Mouse (Mus musculus) forebrain, postnatal 0 days (tissue): Measurements from ENCODE around the gene Pik3ca. TPM values are rescaled to one million over a fixed set of nuclear protein-coding genes. Genes with fewer than 3 reads are reported as not detected.
A peak's percentile ranks its signal among the peaks of the same experiment; 100 is the strongest.

Experiments
- ATAC-seq: fragments of 200-750 bp; cut with Nextera tagmentation; 2 replicates; pipeline ENCODE4 v1.8.0; 2017; ENCODE audit warnings: mild to moderate bottlenecking, moderate library complexity
- DNase-seq: peaks from one replicate; pipeline ENCODE4 v3.0.0-alpha.2; 2015
- H3K27ac ChIP-seq: fragments of 300-500 bp; sonication (generic); 2 replicates; pipeline ENCODE4 v1.5.1; 2014; ENCODE audit warnings: low read depth, mild to moderate bottlenecking, antibody characterized with exemption, low read length, moderate library complexity, mixed read lengths
- H3K27me3 ChIP-seq: fragments of 300-500 bp; sonication (generic); 2 replicates; pipeline ENCODE4 v1.6.1; 2014; ENCODE audit warnings: mild to moderate bottlenecking, low read length, mixed read lengths; ENCODE audit not compliant: insufficient read depth
- H3K36me3 ChIP-seq: fragments of 300-500 bp; sonication (generic); 2 replicates; pipeline ENCODE4 v1.6.1; 2014; ENCODE audit warnings: mild to moderate bottlenecking, moderate library complexity; ENCODE audit not compliant: insufficient read depth
- H3K4me1 ChIP-seq: fragments of 300-500 bp; sonication (generic); 2 replicates; pipeline ENCODE4 v1.6.1; 2014; ENCODE audit warnings: antibody characterized with exemption; ENCODE audit not compliant: insufficient read depth
- H3K4me2 ChIP-seq: fragments of 300-500 bp; sonication (generic); 2 replicates; pipeline ENCODE4 v1.6.1; 2014; ENCODE audit warnings: low read depth, mild to moderate bottlenecking, moderate library complexity
- H3K4me3 ChIP-seq: fragments of 300-500 bp; sonication (generic); 2 replicates; pipeline ENCODE4 v1.5.1; 2014; ENCODE audit warnings: low read depth, low read length, mixed read lengths
- H3K9ac ChIP-seq: fragments of 300-500 bp; sonication (generic); 2 replicates; pipeline ENCODE4 v1.6.1; 2014; ENCODE audit warnings: mild to moderate bottlenecking
- H3K9me3 ChIP-seq: fragments of 300-500 bp; sonication (generic); 2 replicates; pipeline ENCODE4 v1.6.1; 2016; ENCODE audit warnings: low read length
- CTCF ChIP-seq: sonication (generic); IDR thresholded peaks from 2 replicates; pipeline ENCODE4 v1.5.1; 2016; ENCODE audit warnings: antibody characterized with exemption, control low read depth, low read depth
- WGBS: fragments of 180-500 bp; shearing (Covaris S2); extraction: QIAGEN DNeasy Blood & Tissue Kit; methylation state at CpG from one replicate; pipeline ENCODE4 v1.1.7; 2014; 5-methylcytosine and 5-hydroxymethylcytosine counted together
- polyA plus RNA-seq: library from polyadenylated mRNA; unstranded; fragments of >200 nt; fragmentation: Nextera tagmentation; extraction: Ambion mirVana; gene quantifications from 2 replicates; pipeline ENCODE4 v1.2.1, GENCODE M21; 2015
- total RNA-seq: library from RNA; depleted of rRNA; stranded (reverse); fragments of >200 nt; gene quantifications from 2 replicates; pipeline ENCODE4 v1.2.3, GENCODE M21; 2014

The Pik3ca gene
- total and polyA plus RNA-seq, 2 experiments from 2014 or later, result 8.0 to 55.4 TPM

DNA sequence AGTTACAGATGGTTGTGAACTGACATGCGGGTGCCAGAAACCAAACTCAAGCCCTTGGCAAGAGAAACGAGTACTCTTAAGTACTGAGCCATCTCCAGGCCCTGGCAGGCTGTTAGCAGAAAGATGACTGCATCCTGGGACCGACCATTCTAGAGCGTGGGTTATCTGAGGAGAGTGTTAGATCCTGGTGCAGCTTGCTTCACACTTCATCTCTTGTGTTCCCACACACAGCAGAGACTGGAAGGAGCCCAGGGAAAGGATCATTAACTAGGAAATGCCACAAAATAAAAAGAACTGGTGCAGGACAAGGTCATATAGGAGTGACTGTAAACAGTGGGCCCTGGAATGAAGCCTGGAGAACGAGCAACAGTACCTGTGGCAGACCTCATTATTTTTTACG, 73.6 kb downstream of the Pik3ca start:
- TF ChIP-seq CTCF, result no peak
- no peaks in the 10 kb centered on the region for H3K9me3 ChIP-seq
- no peaks in the 10 kb centered on the region for H3K4me1 ChIP-seq
- ATAC-seq, result peak; percentile 43
- H3K4me3 ChIP-seq, result no peak overlapping the region
- no peak overlapping the region for H3K27ac ChIP-seq
- no peaks in the 10 kb centered on the region for H3K27me3 ChIP-seq
- no peak overlapping the region for H3K4me2 ChIP-seq
- no peaks in the 10 kb centered on the region for H3K36me3 ChIP-seq
- no peak overlapping the region for H3K9ac ChIP-seq
- WGBS, result 71% methylated on average over 6 of the region's 6 CpGs
- no peak for DNase-seq

DNA sequence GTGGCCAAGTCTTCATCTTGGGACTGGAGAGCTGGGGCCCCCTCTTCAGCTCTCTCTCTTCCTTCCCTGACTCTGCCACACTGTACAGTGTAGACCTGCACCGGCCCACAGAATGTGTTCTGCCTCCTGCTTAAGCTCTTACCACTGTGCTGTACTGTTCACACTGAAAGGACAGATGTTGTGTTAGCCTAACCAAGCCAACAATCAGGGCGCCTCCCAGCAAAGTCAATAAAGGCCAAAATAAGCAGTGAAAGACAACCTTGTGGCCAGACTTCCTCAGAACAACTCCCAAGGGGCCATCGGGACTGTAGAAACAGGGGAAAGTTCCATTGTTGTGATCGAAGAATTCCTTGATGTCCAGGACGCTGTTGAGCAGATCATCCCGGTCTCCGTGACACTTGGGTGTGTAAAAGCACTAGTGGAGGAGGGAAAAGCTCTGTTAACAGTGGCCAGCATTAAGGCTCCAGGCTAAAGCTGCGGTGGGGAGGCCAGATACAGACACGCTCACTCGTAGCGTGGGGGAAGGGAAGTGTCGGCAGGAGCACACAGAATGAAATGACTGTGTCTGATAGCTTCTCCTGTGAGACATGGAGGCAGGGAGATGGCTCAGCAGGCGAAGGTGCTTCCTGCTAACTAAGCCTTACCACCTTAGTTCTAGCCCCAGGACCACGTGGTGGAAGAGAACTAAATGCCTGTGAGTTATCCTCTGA, 74.9 kb downstream of the Pik3ca start:
- DNase-seq (no peak), ATAC-seq (no peak)
- Histone ChIP-seq H3K36me3 (no peaks in the 10 kb centered on the region), H3K9ac (no peak overlapping the region), H3K27ac (no peak overlapping the region), H3K4me1 (no peaks in the 10 kb centered on the region), H3K9me3 (no peaks in the 10 kb centered on the region), H3K27me3 (no peaks in the 10 kb centered on the region), H3K4me2 (no peak overlapping the region), H3K4me3 (no peak overlapping the region)
- WGBS, result 84% methylated on average over 14 of the region's 14 CpGs
- no peak for TF ChIP-seq CTCF

DNA sequence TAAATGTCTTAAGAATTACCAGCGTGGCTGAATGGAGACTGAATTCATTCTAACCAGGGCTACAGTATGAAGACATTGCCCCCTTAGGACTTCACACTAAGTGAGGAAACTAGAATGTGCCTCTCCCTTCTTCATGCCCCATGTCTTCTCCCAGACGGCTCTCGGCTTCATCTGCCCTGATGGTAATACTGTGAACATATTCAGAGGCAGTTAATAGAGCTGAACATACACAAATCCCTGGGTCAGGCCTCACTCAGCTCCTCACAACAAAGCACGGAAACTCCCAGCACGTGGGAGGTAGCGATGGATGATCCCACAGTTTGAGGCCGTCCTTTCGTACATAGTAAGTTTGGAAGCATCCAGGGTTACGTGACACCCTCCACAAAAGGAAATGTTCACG, 75.7 kb downstream of the Pik3ca start:
- ATAC-seq, result no peak
- no peak overlapping the region for H3K4me2 ChIP-seq
- no peak overlapping the region for H3K9ac ChIP-seq
- no peaks in the 10 kb centered on the region for H3K36me3 ChIP-seq
- no peak overlapping the region for H3K27ac ChIP-seq
- no peak for TF ChIP-seq CTCF
- H3K4me1 ChIP-seq, result no peaks in the 10 kb centered on the region
- H3K4me3 ChIP-seq, result no peak overlapping the region
- no peak for DNase-seq
- H3K9me3 ChIP-seq, result no peaks in the 10 kb centered on the region
- no peaks in the 10 kb centered on the region for H3K27me3 ChIP-seq
- WGBS, result 85% methylated on average over 10 of the region's 10 CpGs

DNA sequence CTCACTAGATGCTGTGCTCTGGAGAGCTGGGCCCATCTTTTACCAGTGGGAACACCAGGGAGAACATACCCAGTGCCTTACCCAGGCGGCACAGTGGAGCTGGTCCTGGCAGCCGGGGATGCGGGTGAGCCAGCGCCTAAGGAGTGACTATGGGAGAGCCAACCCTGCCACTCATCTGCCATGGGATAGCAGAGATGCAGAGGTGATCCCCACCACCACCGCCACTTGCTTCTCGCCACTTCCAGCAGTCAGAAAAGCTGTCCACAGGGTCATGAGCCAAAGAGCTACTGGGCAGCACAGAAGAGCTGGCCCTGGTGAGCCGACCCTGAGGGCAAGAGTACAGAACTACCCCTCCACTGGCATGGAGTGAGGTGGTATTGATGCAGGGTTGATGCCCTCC, 82.5 kb downstream of the Pik3ca start:
- no peak for ATAC-seq
- Histone ChIP-seq H3K4me1 (no peaks in the 10 kb centered on the region), H3K4me3 (no peak overlapping the region), H3K9me3 (no peaks in the 10 kb centered on the region), H3K27ac (no peak overlapping the region), H3K27me3 (no peaks in the 10 kb centered on the region), H3K9ac (no peak overlapping the region), H3K36me3 (no peaks in the 10 kb centered on the region), H3K4me2 (no peak overlapping the region)
- no peak for TF ChIP-seq CTCF
- no peak for DNase-seq
- 91% methylated on average over 7 of the region's 7 CpGs for WGBS

DNA sequence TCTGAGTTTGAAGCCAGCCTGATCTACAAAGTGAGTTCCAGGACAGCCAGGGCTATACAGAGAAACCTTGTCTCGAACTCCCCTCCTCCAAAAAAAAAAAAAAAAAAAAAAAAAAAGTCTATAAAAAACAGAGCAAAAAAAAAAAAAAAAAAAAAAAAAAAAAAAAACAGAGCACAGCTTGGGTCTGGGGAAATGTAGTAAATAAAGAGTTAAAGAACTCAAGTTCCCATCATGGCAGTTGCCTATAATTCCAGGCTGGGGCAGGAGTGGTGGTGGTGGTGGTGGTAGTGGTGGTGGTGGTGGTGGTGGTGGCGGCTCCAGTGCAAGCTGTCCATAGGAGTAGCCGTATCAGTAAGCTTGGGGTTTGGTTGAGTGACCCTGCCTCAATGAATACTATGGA, 85.6 kb downstream of the Pik3ca start:
- no peak for TF ChIP-seq CTCF
- Histone ChIP-seq H3K4me2 (no peak overlapping the region), H3K27ac (no peak overlapping the region), H3K4me1 (no peaks in the 10 kb centered on the region), H3K27me3 (no peaks in the 10 kb centered on the region), H3K36me3 (no peaks in the 10 kb centered on the region), H3K4me3 (no peak overlapping the region), H3K9me3 (no peaks in the 10 kb centered on the region), H3K9ac (no peak overlapping the region)
- DNase-seq, result no peak
- ATAC-seq, result no peak
- 83% methylated on average over 3 of the region's 3 CpGs for WGBS

DNA sequence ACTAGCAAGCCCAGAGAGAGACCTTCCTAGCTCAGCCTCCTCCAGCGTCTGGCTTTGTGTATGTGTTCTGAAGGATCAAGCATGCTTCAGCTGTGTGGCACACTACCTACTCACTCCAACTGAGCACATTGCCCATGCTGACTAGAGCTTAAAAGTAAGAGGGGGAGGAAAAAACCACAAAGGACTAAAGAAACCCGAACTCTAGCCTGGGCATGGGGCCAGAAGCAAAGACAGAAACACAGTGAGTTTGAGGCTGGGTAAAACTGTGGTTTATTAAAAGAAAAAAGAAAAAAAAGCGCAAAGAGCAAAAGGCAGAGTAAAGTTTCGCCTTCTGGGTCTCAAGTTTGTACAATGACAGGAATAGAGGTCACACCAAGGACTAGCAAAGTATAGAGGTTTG, 89.1 kb downstream of the Pik3ca start:
- TF ChIP-seq CTCF, result no peak
- WGBS, result 73% methylated on average over 4 of the region's 4 CpGs

DNA sequence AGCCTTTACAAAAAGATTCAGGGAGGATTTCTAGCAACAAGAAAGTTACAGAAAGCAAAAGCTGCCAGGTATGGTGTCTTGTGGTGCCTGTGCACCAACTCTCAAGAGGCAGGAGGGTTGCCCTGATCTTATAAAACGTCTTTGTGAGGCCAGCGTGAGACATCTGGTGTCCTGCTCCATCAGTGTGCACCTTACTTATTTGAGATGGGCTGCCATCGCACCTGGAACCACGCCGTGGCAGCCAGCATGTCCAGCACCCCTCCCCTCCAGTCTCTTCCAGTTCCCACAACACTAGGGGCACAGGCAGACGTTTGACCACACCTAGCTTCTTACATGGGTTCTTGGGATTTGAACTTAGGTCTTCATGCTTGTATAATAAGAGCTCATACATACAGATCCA, 90.7 kb downstream of the Pik3ca start:
- no peak overlapping the region for H3K9ac ChIP-seq
- no peaks in the 10 kb centered on the region for H3K36me3 ChIP-seq
- H3K4me2 ChIP-seq, result no peak overlapping the region
- H3K9me3 ChIP-seq, result no peaks in the 10 kb centered on the region
- WGBS, result 85% methylated on average over 6 of the region's 6 CpGs
- H3K27ac ChIP-seq, result no peak overlapping the region
- no peaks in the 10 kb centered on the region for H3K27me3 ChIP-seq
- TF ChIP-seq CTCF, result no peak
- H3K4me3 ChIP-seq, result no peak overlapping the region
- no peaks in the 10 kb centered on the region for H3K4me1 ChIP-seq
- no peak for ATAC-seq
- no peak for DNase-seq

More for the DNA sequence above, 89.1 kb downstream of the Pik3ca start:
- no peaks in the 10 kb centered on the region for H3K27me3 ChIP-seq
- no peak overlapping the region for H3K9ac ChIP-seq
- no peaks in the 10 kb centered on the region for H3K9me3 ChIP-seq
- DNase-seq, result no peak
- H3K4me2 ChIP-seq, result no peak overlapping the region
- no peaks in the 10 kb centered on the region for H3K4me1 ChIP-seq
- no peaks in the 10 kb centered on the region for H3K36me3 ChIP-seq
- ATAC-seq, result no peak
- no peak overlapping the region for H3K4me3 ChIP-seq
- no peak overlapping the region for H3K27ac ChIP-seq
